Mouse (Mus musculus) T-helper 1 cell (primary cell): ENCODE measurements around the gene Syngr3.
"Not testable (repeated sequence)": the region's sequence is repeated elsewhere in the genome, so short reads cannot be mapped to it uniquely, and the experiment has no call there.

Experiments
- in situ Hi-C: fragments of 300-600 bp; cut with MboI, MseI; formaldehyde crosslinking; loops from one replicate; pipeline ENCODE4 v1.15.1; 2025; ENCODE audit warnings: high pct_unique_total_duplicates

Syngr3 gene

GRCm38 (mm10) chr17:24677500-24678080 lies 12.2 kb downstream of the Syngr3 start:
- in situ Hi-C loops: no loop called here

- in situ Hi-C loops: no loop called here
Measured at GRCm38 (mm10) chr17:24676877-24677276, 12.9 kb downstream of the Syngr3 start.

GRCm38 (mm10) chr17:24676187-24676586 lies 13.6 kb downstream of the Syngr3 start:
- in situ Hi-C loops: no loop called here

- in situ Hi-C loops: no loop called here
Measured at GRCm38 (mm10) chr17:24674277-24674676, 15.5 kb downstream of the Syngr3 start.

GRCm38 (mm10) chr17:24672141-24672540 lies 17.6 kb downstream of the Syngr3 start:
- in situ Hi-C loops: no loop called here

- in situ Hi-C loops: no loop called here
Measured at GRCm38 (mm10) chr17:24671346-24671745, 18.4 kb downstream of the Syngr3 start.

- in situ Hi-C loops: no loop called here
Measured at GRCm38 (mm10) chr17:24670246-24670844, 19.4 kb downstream of the Syngr3 start.

GRCm38 (mm10) chr17:24669545-24670245 lies 20.1 kb downstream of the Syngr3 start, which contains the start of gene Zfp598:
Gene Zfp598 (plus strand): TSS chr17:24669687.
- in situ Hi-C loops: no loop called here

GRCm38 (mm10) chr17:24669214-24669544 lies 20.6 kb downstream of the Syngr3 start:
- in situ Hi-C loops: not testable (repeated sequence)

- in situ Hi-C loops: no loop called here
Measured at GRCm38 (mm10) chr17:24667416-24667815, 22.3 kb downstream of the Syngr3 start.

GRCm38 (mm10) chr17:24667011-24667410 lies 22.7 kb downstream of the Syngr3 start:
- in situ Hi-C loops: not testable (repeated sequence)

- in situ Hi-C loops: loop anchor here (5.0 kb wide), 1 partner anchor 126 kb away; the partner anchor contains the start of gene Rab26
Measured at GRCm38 (mm10) chr17:24658017-24658758, 31.6 kb downstream of the Syngr3 start, which contains the start of gene Npw. Gene Npw (minus strand): TSS chr17:24658457.

GRCm38 (mm10) chr17:24654969-24655368 lies 34.8 kb downstream of the Syngr3 start:
- in situ Hi-C loops: loop anchor here (5.0 kb wide), 2 partner anchors 78 to 123 kb away; partner anchors contain the start of gene Rab26

GRCm38 (mm10) chr17:24653967-24654710 lies 35.6 kb downstream of the Syngr3 start:
- in situ Hi-C loops: loop anchor here (5.0 kb wide), 1 partner anchor 77 kb away; no protein-coding TSS in a partner anchor

- in situ Hi-C loops: loop anchor here (5.0 kb wide), 1 partner anchor 75 kb away; no protein-coding TSS in a partner anchor
Measured at GRCm38 (mm10) chr17:24651835-24652234, 37.9 kb downstream of the Syngr3 start.

- in situ Hi-C loops: loop anchor here (5.0 kb wide), 1 partner anchor 73 kb away; no protein-coding TSS in a partner anchor
Measured at GRCm38 (mm10) chr17:24650766-24651165, 39.0 kb downstream of the Syngr3 start.

- in situ Hi-C loops: loop anchor here (5.0 kb wide), 1 partner anchor 73 kb away; no protein-coding TSS in a partner anchor
Measured at GRCm38 (mm10) chr17:24650070-24650616, 39.6 kb downstream of the Syngr3 start, which contains the start of gene Slc9a3r2. Gene Slc9a3r2 (minus strand): TSS chr17:24650327.

- in situ Hi-C loops: loop anchor here (5.0 kb wide), 1 partner anchor 72 kb away; no protein-coding TSS in a partner anchor
Measured at GRCm38 (mm10) chr17:24649581-24650069, 40.1 kb downstream of the Syngr3 start.

- in situ Hi-C loops: no loop called here
Measured at GRCm38 (mm10) chr17:24648731-24649377, 40.9 kb downstream of the Syngr3 start.

GRCm38 (mm10) chr17:24647493-24647892 lies 42.3 kb downstream of the Syngr3 start:
- in situ Hi-C loops: no loop called here
